19 mouse cellular contexts compared by ENCODE assay signal in the genomic region with DNA sequence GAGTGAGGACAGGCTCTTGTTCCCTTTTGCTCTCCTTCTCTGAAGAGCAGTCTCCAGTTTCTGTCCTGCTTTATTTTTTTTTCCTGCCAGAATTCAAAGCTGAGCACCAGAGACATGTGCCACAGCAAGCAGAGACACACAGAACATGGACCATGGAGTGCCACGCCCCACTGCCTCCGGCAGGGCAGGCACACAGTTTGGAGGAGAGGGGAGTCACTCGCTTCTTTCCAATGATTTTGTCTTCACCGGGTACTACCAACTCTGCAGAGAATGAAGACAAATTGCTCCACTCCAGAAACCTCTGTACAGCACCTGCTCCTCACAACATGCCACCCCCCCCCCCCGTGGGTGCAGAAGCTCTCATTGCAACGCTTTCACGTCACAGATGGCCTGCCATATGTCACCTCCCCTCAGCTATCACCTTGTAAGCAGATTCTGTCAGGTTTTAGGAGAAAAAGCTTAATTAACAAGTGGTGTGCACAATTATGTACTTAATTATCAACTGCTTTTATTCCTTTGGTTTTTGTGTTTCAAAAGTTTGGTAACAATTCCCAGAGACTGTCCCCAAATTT.
DNase-seq lines count a peak whose midpoint lies in the region; ATAC-seq and TF ChIP-seq lines count a peak whose summit lies in the region.
"Had no signal": no experiment of that assay in that cellular context is flagged by ENCODE, and none has a peak within 500 bp of the region (broad histone marks: within the 10 kb centered on the region; RNA-seq: fewer than 3 reads in every experiment).

No protein-coding gene starts in this region.

- H3K4me2 ChIP-seq in midbrain, postnatal 0 days (ENCODE audit: low read depth, low read length, poor library complexity, severe bottlenecking), result no peak overlapping the region
- H3K4me2 ChIP-seq in midbrain, embryonic 11.5 days, result no peak overlapping the region
- no peak overlapping the region for H3K4me2 ChIP-seq in forebrain, embryonic 15.5 days (replicated peaks)
- H3K4me2 ChIP-seq in hindbrain, embryonic 14.5 days (replicated peaks), result no peak overlapping the region
- H3K4me2 ChIP-seq: heart, embryonic 12.5 days; intestine, embryonic 15.5 days; lung, embryonic 15.5 days had no signal

- no peak overlapping the region for H3K4me3 ChIP-seq in midbrain, postnatal 0 days (ENCODE audit: low read depth, low read length)
- H3K4me3 ChIP-seq in midbrain, embryonic 11.5 days (ENCODE audit: low read depth, low read length), result no peak overlapping the region
- no peak overlapping the region for H3K4me3 ChIP-seq in forebrain, embryonic 15.5 days
- no peak overlapping the region for H3K4me3 ChIP-seq in hindbrain, embryonic 14.5 days (replicated peaks; ENCODE audit: low read length)
- H3K4me3 ChIP-seq in kidney, adult 2 months (ENCODE audit: insufficient read depth, low read depth, low read length), result no peak overlapping the region
- H3K4me3 ChIP-seq: heart, embryonic 12.5 days; intestine, embryonic 15.5 days; lung, embryonic 15.5 days; midbrain, embryonic 10.5 days had no signal

- no peak overlapping the region for H3K9ac ChIP-seq in midbrain, postnatal 0 days (replicated peaks; ENCODE audit: low read length, poor library complexity, severe bottlenecking)
- no peak overlapping the region for H3K9ac ChIP-seq in midbrain, embryonic 11.5 days (ENCODE audit: low read length)
- H3K9ac ChIP-seq in forebrain, embryonic 15.5 days (replicated peaks), result no peak overlapping the region
- H3K9ac ChIP-seq in hindbrain, embryonic 14.5 days, result no peak overlapping the region
- H3K9ac ChIP-seq: heart, embryonic 12.5 days; intestine, embryonic 15.5 days; liver, embryonic 14.5 days; lung, embryonic 15.5 days had no signal

- TF ChIP-seq CTCF in midbrain, postnatal 0 days (IDR thresholded peaks at IDR 0.05), result no peak
- no peak for TF ChIP-seq CTCF in kidney, adult 2 months (conservative IDR thresholded peaks at IDR 0.05; ENCODE audit: insufficient read depth, insufficient read length, low read depth, low read length)

- H3K9me3 ChIP-seq in midbrain, postnatal 0 days (ENCODE audit: low read length), result no peaks in the 10 kb centered on the region
- H3K9me3 ChIP-seq in midbrain, embryonic 11.5 days (ENCODE audit: control insufficient read depth, low read length), result no peaks in the 10 kb centered on the region
- no peaks in the 10 kb centered on the region for H3K9me3 ChIP-seq in forebrain, embryonic 15.5 days
- H3K9me3 ChIP-seq in hindbrain, embryonic 14.5 days (ENCODE audit: control insufficient read depth, low read length), result no peaks in the 10 kb centered on the region
- H3K9me3 ChIP-seq: heart, embryonic 12.5 days; intestine, embryonic 15.5 days; lung, embryonic 15.5 days; midbrain, embryonic 10.5 days had no signal

- TF ChIP-seq POLR2A in kidney, adult 2 months (IDR thresholded peaks at IDR 0.05; ENCODE audit: low read depth, low read length), result no peak

- H3K27ac ChIP-seq in midbrain, postnatal 0 days (ENCODE audit: low read depth, low read length), result no peak overlapping the region
- H3K27ac ChIP-seq in midbrain, embryonic 11.5 days (ENCODE audit: low read depth, low read length), result no peak overlapping the region
- H3K27ac ChIP-seq in forebrain, embryonic 15.5 days (replicated peaks), result no peak overlapping the region
- H3K27ac ChIP-seq in hindbrain, embryonic 14.5 days, result no peak overlapping the region
- no peak overlapping the region for H3K27ac ChIP-seq in kidney, adult 2 months (ENCODE audit: insufficient read depth, low read depth, low read length)
- H3K27ac ChIP-seq: intestine, embryonic 15.5 days; liver, embryonic 14.5 days; lung, embryonic 15.5 days; macrophage had no signal

- no peaks in the 10 kb centered on the region for H3K27me3 ChIP-seq in midbrain, postnatal 0 days (ENCODE audit: insufficient read depth, low read length)
- H3K27me3 ChIP-seq in midbrain, embryonic 11.5 days (ENCODE audit: control insufficient read depth, insufficient read depth, low read length), result no peaks in the 10 kb centered on the region
- peaks cover 3% of the 10 kb centered on the region; the same call in 1 of the 2 replicates for H3K27me3 ChIP-seq in forebrain, embryonic 15.5 days
- H3K27me3 ChIP-seq in hindbrain, embryonic 14.5 days (ENCODE audit: control insufficient read depth, insufficient read depth, low read length), result no peaks in the 10 kb centered on the region
- no peaks in the 10 kb centered on the region; the same call in 1 of the 2 replicates for H3K27me3 ChIP-seq in kidney, adult 2 months (replicated peaks; ENCODE audit: control insufficient read depth, insufficient read depth, low read length)
- H3K27me3 ChIP-seq: lung, embryonic 15.5 days had no signal

- WGBS in midbrain, postnatal 0 days, result 64% methylated on average over 7 of the region's 7 CpGs
- WGBS in midbrain, embryonic 11.5 days, result 63% methylated on average over 7 of the region's 7 CpGs
- WGBS in forebrain, embryonic 15.5 days, result 37% methylated on average over 7 of the region's 7 CpGs
- 47% methylated on average over 7 of the region's 7 CpGs for WGBS in hindbrain, embryonic 14.5 days
- 57% methylated on average over 7 of the region's 7 CpGs for WGBS in kidney, adult 2 months

- ATAC-seq in midbrain, postnatal 0 days (ENCODE audit: low FRiP score), result no peak
- no peak for ATAC-seq in midbrain, embryonic 11.5 days (ENCODE audit: low FRiP score)
- peak; percentile 72; the same call in 1 of the 2 replicates for ATAC-seq in forebrain, embryonic 15.5 days (replicated peaks)
- ATAC-seq in hindbrain, embryonic 14.5 days (ENCODE audit: low FRiP score), result 0 out of 2 replicates have a peak, but pooled peaks have one; percentile 31
- no peak for ATAC-seq in activated CD4-positive, CD25-positive, alpha-beta regulatory T cell, adult 4 months
- ATAC-seq: CD4-positive, CD25-positive, alpha-beta regulatory T cell, adult 4 months; intestine, embryonic 15.5 days had no signal

- H3K4me1 ChIP-seq in midbrain, postnatal 0 days (ENCODE audit: insufficient read depth, low read length), result peaks cover 14% of the 10 kb centered on the region
- H3K4me1 ChIP-seq in midbrain, embryonic 11.5 days (ENCODE audit: control insufficient read depth, insufficient read depth, low read length), result peaks cover 3% of the 10 kb centered on the region; the same call in 1 of the 2 replicates
- H3K4me1 ChIP-seq in forebrain, embryonic 15.5 days, result peaks cover 36% of the 10 kb centered on the region
- peaks cover 16% of the 10 kb centered on the region for H3K4me1 ChIP-seq in hindbrain, embryonic 14.5 days (replicated peaks; ENCODE audit: control insufficient read depth, insufficient read depth, low read length)
- H3K4me1 ChIP-seq in kidney, adult 2 months (ENCODE audit: control insufficient read depth, insufficient read depth, low read length), result peaks cover 11% of the 10 kb centered on the region

- DNase-seq in cerebellum, adult 9-10 months, result peak; percentile 56
- no peak for DNase-seq in cerebellum, adult 11 months
- DNase-seq in midbrain, postnatal 0 days (ENCODE audit: low spot score), result peak; percentile 60
- DNase-seq in midbrain, embryonic 11.5 days (ENCODE audit: low spot score, missing footprints), result no peak
- peak; percentile 28 for DNase-seq in hindbrain, embryonic 14.5 days (ENCODE audit: low spot score)
- DNase-seq in kidney, adult 2 months, result no peak
- DNase-seq: gastrocnemius, postnatal 10 days; heart, adult 11 months; right cerebral cortex, postnatal 14 days; thymus, adult 2 months had no signal

- no peaks in the 10 kb centered on the region for H3K36me3 ChIP-seq in midbrain, postnatal 0 days (ENCODE audit: insufficient read depth, low read length)
- no peaks in the 10 kb centered on the region for H3K36me3 ChIP-seq in midbrain, embryonic 11.5 days (ENCODE audit: control insufficient read depth, insufficient read depth, low read length)
- no peaks in the 10 kb centered on the region for H3K36me3 ChIP-seq in forebrain, embryonic 15.5 days
- H3K36me3 ChIP-seq in hindbrain, embryonic 14.5 days (replicated peaks; ENCODE audit: control insufficient read depth, insufficient read depth), result no peaks in the 10 kb centered on the region
- no peaks in the 10 kb centered on the region for H3K36me3 ChIP-seq in kidney, adult 2 months (ENCODE audit: control insufficient read depth, insufficient read depth, low read length)
- H3K36me3 ChIP-seq: heart, embryonic 12.5 days; intestine, embryonic 15.5 days; lung, embryonic 15.5 days; midbrain, embryonic 10.5 days had no signal

Comparison
In these comparisons a context has a peak if more than half of its experiments do, and no peak if none do; other contexts are left out.
1. DNase-seq: peak in cerebellum, adult 9-10 months (single experiment), midbrain, postnatal 0 days (single experiment) and hindbrain, embryonic 14.5 days (single experiment); none in cerebellum, adult 11 months (single experiment), midbrain, embryonic 11.5 days (single experiment) and kidney, adult 2 months (single experiment).
2. ATAC-seq: peak in forebrain, embryonic 15.5 days (single experiment) and hindbrain, embryonic 14.5 days (single experiment); none in midbrain, postnatal 0 days (single experiment), midbrain, embryonic 11.5 days (single experiment) and activated CD4-positive, CD25-positive, alpha-beta regulatory T cell, adult 4 months (single experiment).